Mouse (Mus musculus) CH12.LX (cell line): Measurements from ENCODE around the gene Cald1. TPM values are rescaled to one million over a fixed set of nuclear protein-coding genes. Genes with fewer than 3 reads are reported as not detected.

ENCODE experiments used
- DNase-seq: peaks from one replicate; pipeline ENCODE4 v3.0.0-alpha.2; 2013; ENCODE audit errors: extremely low read depth
- H3K27ac ChIP-seq: 2 replicates; pipeline ENCODE4 v1.5.1; 2012; ENCODE audit warnings: low read depth, mild to moderate bottlenecking, control low read depth, moderate library complexity; ENCODE audit not compliant: insufficient read depth
- H3K27me3 ChIP-seq: replicated peaks from 2 replicates; pipeline ENCODE3; 2012; ENCODE audit warnings: inconsistent platforms
- H3K36me3 ChIP-seq, 2 experiments: replicated peaks in 1 of 2; 2 replicates each; pipeline versions ENCODE3 to v1.6.1; 2012; ENCODE audit warnings: inconsistent platforms in 1 of 2, low read length in 1 of 2, mild to moderate bottlenecking in 1 of 2, mixed read lengths in 1 of 2, moderate library complexity in 1 of 2; ENCODE audit not compliant: control insufficient read depth in 1 of 2, insufficient read depth in 1 of 2
- H3K4me1 ChIP-seq, 2 experiments: 2 replicates each; pipeline ENCODE4 v1.6.1; 2012; ENCODE audit warnings: inconsistent platforms in 1 of 2, moderate library complexity in 1 of 2; ENCODE audit not compliant: insufficient read depth in 2 of 2, control insufficient read depth in 1 of 2
- H3K4me2 ChIP-seq: 2 replicates; pipeline ENCODE4 v1.6.1; 2012; ENCODE audit warnings: low read depth, mild to moderate bottlenecking, control low read depth; ENCODE audit not compliant: poor library complexity, insufficient read depth, severe bottlenecking
- H3K4me3 ChIP-seq, 3 experiments: fragments of 150-350 bp in 1 of 3; sonication (generic) in 1 of 3; replicated peaks in 1 of 3; 2 replicates each; pipeline versions ENCODE3 to v1.5.1; 2011 to 2012; ENCODE audit warnings: low read depth in 2 of 3, low read length in 2 of 3, mild to moderate bottlenecking in 2 of 3, moderate library complexity in 2 of 3, control low read depth in 1 of 3, improper control_type of control experiment in 1 of 3, inconsistent platforms in 1 of 3, mixed read lengths in 1 of 3; ENCODE audit not compliant: poor library complexity in 1 of 3
- H3K79me2 ChIP-seq: replicated peaks from 2 replicates; pipeline ENCODE4 v1.6.1; 2012; ENCODE audit warnings: mild to moderate bottlenecking, moderate library complexity; ENCODE audit not compliant: control insufficient read depth, poor library complexity, insufficient read depth, severe bottlenecking; ENCODE audit errors: extremely low read depth
- H3K9ac ChIP-seq: 2 replicates; pipeline ENCODE4 v1.6.1; 2012; ENCODE audit warnings: low read depth, mild to moderate bottlenecking, control low read depth, moderate library complexity; ENCODE audit not compliant: insufficient read depth
- H3K9me3 ChIP-seq: replicated peaks from 2 replicates; pipeline ENCODE3; 2012; ENCODE audit warnings: low read length, inconsistent platforms, mixed read lengths
- BHLHE40 ChIP-seq: IDR thresholded peaks from 2 replicates; pipeline ENCODE4 v1.6.1; 2011; ENCODE audit warnings: mild to moderate bottlenecking, low read depth, low read length, improper control_type of control experiment
- CHD1 ChIP-seq: IDR thresholded peaks from 2 replicates; pipeline ENCODE4 v1.6.1; 2012; ENCODE audit warnings: low read depth, low read length, improper control_type of control experiment, inconsistent platforms
- CHD2 ChIP-seq: IDR thresholded peaks from 2 replicates; pipeline ENCODE4 v1.6.1; 2011; ENCODE audit warnings: low read length, improper control_type of control experiment
- E2F4 ChIP-seq: IDR thresholded peaks from 2 replicates; pipeline ENCODE4 v1.6.1; 2011; ENCODE audit warnings: low read depth, low read length, improper control_type of control experiment; ENCODE audit not compliant: insufficient replicate concordance
- EP300 ChIP-seq: IDR thresholded peaks from 2 replicates; pipeline ENCODE4 v1.6.1; 2011; ENCODE audit warnings: low read length, improper control_type of control experiment
- IRF4 ChIP-seq: IDR thresholded peaks from 2 replicates; pipeline ENCODE4 v1.6.1; 2014; ENCODE audit warnings: low read depth, mild to moderate bottlenecking, inconsistent platforms, low read length, improper control_type of control experiment
- KAT2A ChIP-seq: IDR thresholded peaks from 2 replicates; pipeline ENCODE4 v1.6.1; 2012; ENCODE audit warnings: low read length, improper control_type of control experiment, inconsistent platforms; ENCODE audit not compliant: insufficient replicate concordance
- MAFK ChIP-seq: IDR thresholded peaks from 2 replicates; pipeline ENCODE4 v1.6.1; 2011; ENCODE audit warnings: low read length, improper control_type of control experiment; ENCODE audit not compliant: insufficient replicate concordance
- MAX ChIP-seq: IDR thresholded peaks from 2 replicates; pipeline ENCODE4 v1.6.1; 2011; ENCODE audit warnings: low read length, improper control_type of control experiment
- MAZ ChIP-seq: IDR thresholded peaks from 2 replicates; pipeline ENCODE4 v1.6.1; 2012; ENCODE audit warnings: low read depth, mild to moderate bottlenecking, inconsistent platforms, low read length, improper control_type of control experiment, moderate library complexity
- NELFE ChIP-seq: IDR thresholded peaks from 2 replicates; pipeline ENCODE4 v1.6.1; 2011; ENCODE audit warnings: low read depth, low read length, improper control_type of control experiment
- NRF1 ChIP-seq: IDR thresholded peaks from 2 replicates; pipeline ENCODE4 v1.6.1; 2014; ENCODE audit warnings: low read depth, mild to moderate bottlenecking, inconsistent platforms, low read length, improper control_type of control experiment, moderate library complexity
- POLR2A ChIP-seq: IDR thresholded peaks from 2 replicates; pipeline ENCODE4 v1.6.1; 2011; ENCODE audit warnings: low read depth, mild to moderate bottlenecking, improper control_type of control experiment, low read length
- RAD21 ChIP-seq: IDR thresholded peaks from 2 replicates; pipeline ENCODE4 v1.6.1; 2011; ENCODE audit warnings: low read depth, mild to moderate bottlenecking, low read length, improper control_type of control experiment, moderate library complexity
- SIN3A ChIP-seq: IDR thresholded peaks from 2 replicates; pipeline ENCODE4 v1.6.1; 2012; ENCODE audit warnings: low read length, improper control_type of control experiment, inconsistent platforms
- TBP ChIP-seq: conservative IDR thresholded peaks from 2 replicates; pipeline ENCODE4 v1.6.1; 2011; ENCODE audit warnings: low read depth, low read length, improper control_type of control experiment
- TCF12 ChIP-seq: IDR thresholded peaks from 2 replicates; pipeline ENCODE4 v1.6.1; 2014; ENCODE audit warnings: low read depth, mild to moderate bottlenecking, inconsistent platforms, low read length, improper control_type of control experiment
- UBTF ChIP-seq: IDR thresholded peaks from 2 replicates; pipeline ENCODE4 v1.6.1; 2012; ENCODE audit warnings: low read depth, mild to moderate bottlenecking, inconsistent platforms, low read length, improper control_type of control experiment, moderate library complexity
- USF1 ChIP-seq: IDR thresholded peaks from 2 replicates; pipeline ENCODE4 v1.6.1; 2014; ENCODE audit warnings: low read depth, mild to moderate bottlenecking, inconsistent platforms, low read length, improper control_type of control experiment
- ZC3H11A ChIP-seq: IDR thresholded peaks from 2 replicates; pipeline ENCODE4 v1.6.1; 2012; ENCODE audit warnings: low read depth, mild to moderate bottlenecking, inconsistent platforms, low read length, improper control_type of control experiment
- ZKSCAN1 ChIP-seq: IDR thresholded peaks from 2 replicates; pipeline ENCODE4 v1.6.1; 2012; ENCODE audit warnings: low read depth, inconsistent platforms, low read length, improper control_type of control experiment, borderline replicate concordance
- ZMIZ1 ChIP-seq: IDR thresholded peaks from 2 replicates; pipeline ENCODE4 v1.6.1; 2012; ENCODE audit warnings: low read depth, mild to moderate bottlenecking, inconsistent platforms, low read length, improper control_type of control experiment
- ZNF384 ChIP-seq: IDR thresholded peaks from 2 replicates; pipeline ENCODE4 v1.6.1; 2012; ENCODE audit warnings: low read depth, low read length, improper control_type of control experiment, inconsistent platforms
- dilution Hi-C: fragments of 300-500 bp; cut with MboI; formaldehyde crosslinking; loops from 2 replicates; pipeline ENCODE4 v1.14.3; 2020; ENCODE audit warnings: low sequenced_read_pairs; ENCODE audit not compliant: extremely low pct_unique_long_range_greater_than_20kb, extremely low pct_ligation_motif_present
- in situ Hi-C: fragments of 300-500 bp; cut with MboI; formaldehyde crosslinking; loops from 3 replicates; pipeline ENCODE4 v1.14.3; 2019; ENCODE audit warnings: low sequenced_read_pairs, low pct_ligation_motif_present, low pct_unique_long_range_greater_than_20kb, mixed read lengths
- polyA plus RNA-seq: library from polyadenylated mRNA; unstranded; fragments of >175 nt; gene quantifications from 2 replicates; pipeline ENCODE4 v1.2.1, GENCODE M21; 2012; ENCODE audit warnings: low read depth; ENCODE audit not compliant: insufficient read length
- total RNA-seq, 2 experiments: library from RNA; depleted of rRNA; stranded (reverse); fragments of 300-350 nt in 1 of 2; fragments of >200 nt in 1 of 2; gene quantifications; 2 replicates each; pipeline ENCODE4 v1.2.3; 2012 to 2014

Gene Cald1
- total and polyA plus RNA-seq, 3 experiments, result 0.55 to 4.0 (median 1.1) TPM

DNA sequence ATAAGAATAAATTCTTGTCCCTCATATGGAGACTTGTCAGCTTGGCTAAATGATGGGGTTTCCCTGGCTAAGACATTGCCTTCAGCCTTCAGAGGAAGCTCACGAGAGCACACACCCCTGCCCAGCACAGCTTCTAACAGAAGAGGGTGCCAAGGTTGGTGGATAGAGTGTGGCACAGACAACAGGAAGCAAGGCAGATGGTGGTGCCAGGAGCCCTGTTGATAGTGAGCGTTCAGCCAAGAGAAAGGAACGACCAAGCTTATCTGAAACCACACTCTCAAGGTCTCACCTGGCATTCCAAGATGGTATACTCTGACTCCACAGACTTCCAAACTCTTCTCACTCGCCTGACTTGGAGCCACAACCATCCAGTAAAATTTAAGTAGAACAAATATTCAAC is 66.0 kb downstream of the Cald1 start:
- H3K27ac ChIP-seq, result no peak overlapping the region
- no peak overlapping the region for H3K4me2 ChIP-seq
- dilution Hi-C loops, result no loop called here
- H3K4me1 ChIP-seq, result no peaks in the 10 kb centered on the region
- H3K9ac ChIP-seq, result no peak overlapping the region
- no peaks in the 10 kb centered on the region for H3K9me3 ChIP-seq
- DNase-seq, result no peak
- no peaks in the 10 kb centered on the region for H3K36me3 ChIP-seq
- TF ChIP-seq MAZ (no peak), ZMIZ1 (no peak), USF1 (no peak), TBP (no peak), KAT2A (no peak), NRF1 (no peak), SIN3A (no peak), POLR2A (no peak), ZKSCAN1 (no peak), CHD2 (no peak), CHD1 (no peak), BHLHE40 (no peak), UBTF (no peak), ZNF384 (no peak), MAX (no peak), E2F4 (no peak), IRF4 (no peak), NELFE (no peak), ZC3H11A (no peak)
- H3K27me3 ChIP-seq, result no peaks in the 10 kb centered on the region
- H3K4me3 ChIP-seq, result no peak overlapping the region
- in situ Hi-C loops, result no loop called here
- H3K79me2 ChIP-seq, result no peaks in the 10 kb centered on the region

DNA sequence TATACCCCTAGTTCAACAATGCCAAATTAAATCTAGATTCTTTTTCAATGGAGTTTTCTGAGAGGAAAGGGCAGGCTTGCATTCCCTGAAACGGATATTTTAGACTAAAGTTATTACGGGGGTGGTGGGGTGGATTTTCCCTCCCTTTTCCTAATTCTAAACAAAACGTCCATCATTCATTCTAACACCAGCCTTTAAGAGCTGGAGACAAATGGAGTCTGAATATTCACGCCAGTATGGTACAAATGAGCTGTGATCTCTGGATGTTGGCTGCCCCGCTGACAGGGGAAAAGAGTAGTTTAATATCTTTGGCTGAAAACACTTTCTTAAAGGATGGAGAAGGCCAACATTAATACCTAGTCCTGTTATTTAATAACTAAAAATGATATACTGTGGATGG is 66.4 kb downstream of the Cald1 start:
- in situ Hi-C loops, result no loop called here
- DNase-seq, result no peak
- Histone ChIP-seq H3K9ac (no peak overlapping the region), H3K9me3 (no peaks in the 10 kb centered on the region), H3K27me3 (no peaks in the 10 kb centered on the region), H3K4me3 (no peak overlapping the region), H3K4me1 (no peaks in the 10 kb centered on the region), H3K36me3 (no peaks in the 10 kb centered on the region), H3K4me2 (no peak overlapping the region), H3K27ac (no peak overlapping the region)
- dilution Hi-C loops, result no loop called here
- TF ChIP-seq ZNF384 (no peak), NELFE (no peak), RAD21 (no peak), TCF12 (no peak), TBP (no peak), MAFK (no peak), EP300 (no peak)
- TF ChIP-seq, all 38 proteins: peak for 0
- H3K79me2 ChIP-seq, result no peaks in the 10 kb centered on the region
